Mouse (Mus musculus): ENCODE measurements around the gene Otub1. TPM values are rescaled to one million over a fixed set of nuclear protein-coding genes. Genes with fewer than 3 reads are reported as not detected.

Otub1 gene
- polyA plus RNA-seq, 1 experiment, result 248 TPM

GRCm38 (mm10) chr19:7235461-7235860 lies 29.3 kb upstream of the Otub1 start:
- Histone ChIP-seq H3K27ac (ENCODE audit: insufficient read depth, low read length) (no peak overlapping the region), H3K4me3 (replicated peaks; ENCODE audit: insufficient read depth, low read depth, low read length) (no peak overlapping the region), H3K4me1 (ENCODE audit: control insufficient read depth, insufficient read depth, low read length) (peaks cover 5% of the 10 kb centered on the region; the same call in 1 of the 2 replicates), H3K27me3 (ENCODE audit: control insufficient read depth, insufficient read depth, low read length) (no peaks in the 10 kb centered on the region)
- no peak for DNase-seq
- TF ChIP-seq CTCF (IDR thresholded peaks at IDR 0.05; ENCODE audit: borderline replicate concordance, insufficient read depth, low read depth, low read length), result no peak
- TF ChIP-seq POLR2A (IDR thresholded peaks at IDR 0.05; ENCODE audit: borderline replicate concordance, insufficient read depth, low read length), result no peak
- WGBS, result 83% methylated on average over 9 of the region's 9 CpGs

- Histone ChIP-seq H3K27ac (ENCODE audit: insufficient read depth, low read length) (no peak overlapping the region), H3K4me1 (ENCODE audit: control insufficient read depth, insufficient read depth, low read length) (peaks cover under 1% of the 10 kb centered on the region; the same call in 1 of the 2 replicates), H3K4me3 (replicated peaks; ENCODE audit: insufficient read depth, low read depth, low read length) (no peak overlapping the region), H3K27me3 (ENCODE audit: control insufficient read depth, insufficient read depth, low read length) (no peaks in the 10 kb centered on the region)
- peak; percentile 82 to 84 for DNase-seq
- WGBS, result 30% methylated on average over 8 of the region's 8 CpGs
- TF ChIP-seq CTCF (IDR thresholded peaks at IDR 0.05; ENCODE audit: borderline replicate concordance, insufficient read depth, low read depth, low read length) (peak; percentile 86), POLR2A (IDR thresholded peaks at IDR 0.05; ENCODE audit: borderline replicate concordance, insufficient read depth, low read length) (no peak)
Measured at GRCm38 (mm10) chr19:7234537-7235221, 28.6 kb upstream of the Otub1 start.

DNA sequence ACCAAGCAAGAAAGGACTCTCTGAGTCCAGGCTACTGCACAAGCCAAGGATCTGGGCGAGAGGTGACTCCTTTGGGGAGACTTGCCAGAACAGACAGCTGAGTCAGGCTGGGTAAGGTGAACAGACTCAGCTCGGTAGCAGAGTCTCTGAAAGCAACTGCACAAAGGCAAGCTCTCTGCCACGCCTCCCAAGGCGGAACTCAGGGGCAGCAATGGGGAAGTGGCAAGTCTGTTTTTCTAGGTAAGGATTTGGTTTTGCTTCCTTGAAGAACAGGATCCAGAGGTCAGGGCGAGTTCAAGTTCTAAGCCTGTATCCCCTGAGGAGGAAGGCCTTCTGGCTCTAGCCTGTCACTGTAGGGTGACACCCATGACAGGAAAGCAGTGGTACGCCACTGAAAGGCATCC lies 20.4 kb upstream of the Otub1 start:
- Histone ChIP-seq H3K27me3 (ENCODE audit: control insufficient read depth, insufficient read depth, low read length) (no peaks in the 10 kb centered on the region), H3K4me3 (replicated peaks; ENCODE audit: insufficient read depth, low read depth, low read length) (no peak overlapping the region), H3K27ac (ENCODE audit: insufficient read depth, low read length) (no peak overlapping the region), H3K4me1 (ENCODE audit: control insufficient read depth, insufficient read depth, low read length) (no peaks in the 10 kb centered on the region)
- TF ChIP-seq POLR2A (IDR thresholded peaks at IDR 0.05; ENCODE audit: borderline replicate concordance, insufficient read depth, low read length) (no peak), CTCF (IDR thresholded peaks at IDR 0.05; ENCODE audit: borderline replicate concordance, insufficient read depth, low read depth, low read length) (no peak)
- 74% methylated on average over 6 of the region's 6 CpGs for WGBS
- peak in 1 of 2 experiments; percentile 6 for DNase-seq

GRCm38 (mm10) chr19:7225096-7225690 lies 19.1 kb upstream of the Otub1 start:
- TF ChIP-seq POLR2A (IDR thresholded peaks at IDR 0.05; ENCODE audit: borderline replicate concordance, insufficient read depth, low read length), result no peak
- TF ChIP-seq CTCF (IDR thresholded peaks at IDR 0.05; ENCODE audit: borderline replicate concordance, insufficient read depth, low read depth, low read length), result no peak
- DNase-seq, result no peak
- 79% methylated on average over 9 of the region's 9 CpGs for WGBS
- H3K4me3 ChIP-seq (replicated peaks; ENCODE audit: insufficient read depth, low read depth, low read length), result no peak overlapping the region
- H3K27me3 ChIP-seq (ENCODE audit: control insufficient read depth, insufficient read depth, low read length), result no peaks in the 10 kb centered on the region
- H3K27ac ChIP-seq (ENCODE audit: insufficient read depth, low read length), result no peak overlapping the region
- no peaks in the 10 kb centered on the region for H3K4me1 ChIP-seq (ENCODE audit: control insufficient read depth, insufficient read depth, low read length)

GRCm38 (mm10) chr19:7224253-7224652 lies 18.1 kb upstream of the Otub1 start:
- TF ChIP-seq POLR2A (IDR thresholded peaks at IDR 0.05; ENCODE audit: borderline replicate concordance, insufficient read depth, low read length) (no peak), CTCF (IDR thresholded peaks at IDR 0.05; ENCODE audit: borderline replicate concordance, insufficient read depth, low read depth, low read length) (no peak)
- DNase-seq, result no peak
- Histone ChIP-seq H3K4me1 (ENCODE audit: control insufficient read depth, insufficient read depth, low read length) (no peaks in the 10 kb centered on the region), H3K27me3 (ENCODE audit: control insufficient read depth, insufficient read depth, low read length) (no peaks in the 10 kb centered on the region), H3K4me3 (replicated peaks; ENCODE audit: insufficient read depth, low read depth, low read length) (no peak overlapping the region), H3K27ac (ENCODE audit: insufficient read depth, low read length) (no peak overlapping the region)
- 86% methylated on average over 3 of the region's 3 CpGs for WGBS

- H3K4me3 ChIP-seq (replicated peaks; ENCODE audit: insufficient read depth, low read depth, low read length), result no peak overlapping the region
- no peak for DNase-seq
- TF ChIP-seq POLR2A (IDR thresholded peaks at IDR 0.05; ENCODE audit: borderline replicate concordance, insufficient read depth, low read length) (no peak), CTCF (IDR thresholded peaks at IDR 0.05; ENCODE audit: borderline replicate concordance, insufficient read depth, low read depth, low read length) (no peak)
- no peaks in the 10 kb centered on the region for H3K4me1 ChIP-seq (ENCODE audit: control insufficient read depth, insufficient read depth, low read length)
- no peaks in the 10 kb centered on the region for H3K27me3 ChIP-seq (ENCODE audit: control insufficient read depth, insufficient read depth, low read length)
- H3K27ac ChIP-seq (ENCODE audit: insufficient read depth, low read length), result no peak overlapping the region
Measured at GRCm38 (mm10) chr19:7223488-7223887, 17.4 kb upstream of the Otub1 start.

GRCm38 (mm10) chr19:7222196-7222595 lies 16.1 kb upstream of the Otub1 start:
- no peak for TF ChIP-seq CTCF (IDR thresholded peaks at IDR 0.05; ENCODE audit: borderline replicate concordance, insufficient read depth, low read depth, low read length)
- no peak for TF ChIP-seq POLR2A (IDR thresholded peaks at IDR 0.05; ENCODE audit: borderline replicate concordance, insufficient read depth, low read length)
- no peak for DNase-seq
- no peaks in the 10 kb centered on the region for H3K27me3 ChIP-seq (ENCODE audit: control insufficient read depth, insufficient read depth, low read length)
- 83% methylated on average over 6 of the region's 6 CpGs for WGBS
- no peak overlapping the region for H3K27ac ChIP-seq (ENCODE audit: insufficient read depth, low read length)
- no peaks in the 10 kb centered on the region for H3K4me1 ChIP-seq (ENCODE audit: control insufficient read depth, insufficient read depth, low read length)
- H3K4me3 ChIP-seq (replicated peaks; ENCODE audit: insufficient read depth, low read depth, low read length), result no peak overlapping the region

DNA sequence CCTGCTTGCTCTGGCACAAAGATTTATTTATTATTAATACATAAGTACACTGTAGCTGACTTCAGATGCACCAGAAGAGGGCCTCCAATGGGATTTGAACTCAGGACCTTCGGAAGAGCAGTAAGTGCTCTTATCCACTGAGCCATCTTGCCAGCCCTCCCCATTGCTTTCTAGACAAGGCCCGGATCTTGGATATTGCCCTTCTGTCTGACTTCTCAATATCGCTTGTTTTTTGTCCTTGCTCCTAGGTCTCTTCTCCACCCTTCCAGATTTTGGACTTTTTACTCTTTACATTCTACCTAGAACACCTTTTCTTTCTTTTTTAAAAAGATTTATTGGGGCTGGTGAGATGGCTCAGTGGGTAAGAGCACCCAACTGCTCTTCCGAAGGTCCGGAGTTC lies 12.6 kb upstream of the Otub1 start:
- TF ChIP-seq CTCF (IDR thresholded peaks at IDR 0.05; ENCODE audit: borderline replicate concordance, insufficient read depth, low read depth, low read length) (no peak), POLR2A (IDR thresholded peaks at IDR 0.05; ENCODE audit: borderline replicate concordance, insufficient read depth, low read length) (no peak)
- DNase-seq, result no peak
- Histone ChIP-seq H3K27ac (ENCODE audit: insufficient read depth, low read length) (no peak overlapping the region), H3K4me1 (ENCODE audit: control insufficient read depth, insufficient read depth, low read length) (peaks cover 15% of the 10 kb centered on the region), H3K4me3 (replicated peaks; ENCODE audit: insufficient read depth, low read depth, low read length) (no peak overlapping the region), H3K27me3 (ENCODE audit: control insufficient read depth, insufficient read depth, low read length) (no peaks in the 10 kb centered on the region)
- 93% methylated on average over 5 of the region's 5 CpGs for WGBS

Measured in cerebellum, adult 2 months (tissue).